In genomic region chr1:156781971-156782850, GRCm38 (mm10) we compare ENCODE assay signal across 9 mouse cellular contexts. TPM values are rescaled to one million over a fixed set of nuclear protein-coding genes. Genes with fewer than 3 reads are reported as not detected.
DNase-seq lines count a peak whose midpoint lies in the region; ATAC-seq lines count a peak whose summit lies in the region.
"Had no signal": no experiment of that assay in that cellular context is flagged by ENCODE, and none has a peak within 500 bp of the region (broad histone marks: within the 10 kb centered on the region; RNA-seq: fewer than 3 reads in every experiment).

No protein-coding gene starts in this region.

- ATAC-seq in heart, embryonic 14.5 days (ENCODE audit: insufficient number of reproducible peaks, insufficient read depth, low FRiP score, low read depth): no peak
- no peak for ATAC-seq in heart, embryonic 12.5 days (ENCODE audit: insufficient number of reproducible peaks, low FRiP score)
- no peak for ATAC-seq in heart, embryonic 16.5 days (replicated peaks; ENCODE audit: extremely low read depth, insufficient read depth, low FRiP score)
- peak; percentile 17; the same call in 1 of the 2 replicates for ATAC-seq in midbrain, embryonic 15.5 days (replicated peaks)
- ATAC-seq in activated CD4-positive, CD25-positive, alpha-beta regulatory T cell, adult 4 months: no peak

- no peaks in the 10 kb centered on the region for H3K36me3 ChIP-seq in heart, embryonic 14.5 days (ENCODE audit: control insufficient read depth, insufficient read depth, low read length)
- H3K36me3 ChIP-seq in heart, embryonic 12.5 days: no peaks in the 10 kb centered on the region
- H3K36me3 ChIP-seq in heart, embryonic 16.5 days (ENCODE audit: control insufficient read depth, insufficient read depth): no peaks in the 10 kb centered on the region
- no peaks in the 10 kb centered on the region for H3K36me3 ChIP-seq in midbrain, embryonic 15.5 days (replicated peaks)

- DNase-seq in embryo, embryonic 10.5 days (ENCODE audit: low spot score): peak; percentile 80
- no peak for DNase-seq in c-Kit-positive CD71-positive TER-119-positive erythroid progenitor cells, embryonic 14.5 days (ENCODE audit: low spot score)
- DNase-seq in cerebellum, adult 11-12 months: no peak
- DNase-seq: thymus, adult 18-20 months had no signal

- H3K4me1 ChIP-seq in heart, embryonic 14.5 days (ENCODE audit: control insufficient read depth in 2 of 2, insufficient read depth in 2 of 2, low read length in 2 of 2): peaks cover 33 to 39% of the 10 kb centered on the region in 2 experiments
- H3K4me1 ChIP-seq in heart, embryonic 12.5 days (replicated peaks): peaks cover 32% of the 10 kb centered on the region
- H3K4me1 ChIP-seq in heart, embryonic 16.5 days (ENCODE audit: control insufficient read depth, insufficient read depth, low read length): peaks cover 30% of the 10 kb centered on the region
- peaks cover 36% of the 10 kb centered on the region for H3K4me1 ChIP-seq in midbrain, embryonic 15.5 days

- H3K27ac ChIP-seq in heart, embryonic 14.5 days (replicated peaks in 1 of 2; ENCODE audit: control insufficient read depth in 1 of 2, insufficient read depth in 1 of 2, low read depth in 2 of 2, low read length in 2 of 2): peak overlapping the region; percentile 94 to 96; a peak in 3 of 4 replicates
- H3K27ac ChIP-seq in heart, embryonic 12.5 days (ENCODE audit: poor library complexity, severe bottlenecking): no peak overlapping the region
- peak overlapping the region; percentile 91 for H3K27ac ChIP-seq in heart, embryonic 16.5 days (ENCODE audit: low read length)
- peak overlapping the region; percentile 22; the same call in 1 of the 2 replicates for H3K27ac ChIP-seq in midbrain, embryonic 15.5 days

- H3K27me3 ChIP-seq in heart, embryonic 14.5 days (ENCODE audit: control insufficient read depth, insufficient read depth, low read length): no peaks in the 10 kb centered on the region
- no peaks in the 10 kb centered on the region for H3K27me3 ChIP-seq in heart, embryonic 12.5 days (replicated peaks)
- no peaks in the 10 kb centered on the region for H3K27me3 ChIP-seq in heart, embryonic 16.5 days (ENCODE audit: control insufficient read depth, insufficient read depth, low read length)
- H3K27me3 ChIP-seq in midbrain, embryonic 15.5 days (replicated peaks): no peaks in the 10 kb centered on the region

- no peak overlapping the region for H3K4me3 ChIP-seq in heart, embryonic 14.5 days (ENCODE audit: control insufficient read depth in 1 of 2, insufficient read depth in 1 of 2, low read depth in 1 of 2, low read length in 2 of 2)
- H3K4me3 ChIP-seq in heart, embryonic 12.5 days: no peak overlapping the region
- no peak overlapping the region for H3K4me3 ChIP-seq in heart, embryonic 16.5 days (ENCODE audit: low read length)
- no peak overlapping the region for H3K4me3 ChIP-seq in midbrain, embryonic 15.5 days

- WGBS in heart, embryonic 14.5 days: 45% methylated on average over 14 of the region's 14 CpGs
- WGBS in heart, embryonic 12.5 days: 42% methylated on average over 14 of the region's 14 CpGs
- WGBS in heart, embryonic 16.5 days: 46% methylated on average over 14 of the region's 14 CpGs
- WGBS in midbrain, embryonic 15.5 days: 27% methylated on average over 14 of the region's 14 CpGs

- no peak overlapping the region for H3K4me2 ChIP-seq in heart, embryonic 14.5 days (ENCODE audit: low read length)
- no peak overlapping the region for H3K4me2 ChIP-seq in heart, embryonic 12.5 days
- no peak overlapping the region for H3K4me2 ChIP-seq in heart, embryonic 16.5 days (ENCODE audit: low read depth, low read length)
- H3K4me2 ChIP-seq in midbrain, embryonic 15.5 days: no peak overlapping the region

- H3K9ac ChIP-seq in heart, embryonic 14.5 days (ENCODE audit: low read length): peak overlapping the region; percentile 28; the same call in 1 of the 2 replicates
- H3K9ac ChIP-seq in heart, embryonic 12.5 days: no peak overlapping the region
- H3K9ac ChIP-seq in heart, embryonic 16.5 days (ENCODE audit: low read length): 0 out of 2 replicates have a peak overlapping the region, but pooled peaks have one; percentile 12
- no peak overlapping the region for H3K9ac ChIP-seq in midbrain, embryonic 15.5 days

- H3K9me3 ChIP-seq in heart, embryonic 14.5 days (ENCODE audit: control insufficient read depth, low read length): no peaks in the 10 kb centered on the region
- H3K9me3 ChIP-seq in heart, embryonic 12.5 days (replicated peaks): no peaks in the 10 kb centered on the region
- H3K9me3 ChIP-seq in heart, embryonic 16.5 days (replicated peaks; ENCODE audit: control insufficient read depth, low read length): no peaks in the 10 kb centered on the region
- no peaks in the 10 kb centered on the region for H3K9me3 ChIP-seq in midbrain, embryonic 15.5 days

RNA-seq across cellular contexts. Expression of gene Angptl1, which starts 56.2 kb away (rescaled TPM):
- 2.9 and 4.2 TPM in 2 replicates for polyA plus RNA-seq in heart, embryonic 14.5 days (2014; fragmentation: Nextera tagmentation; extraction: Ambion mirVana)
- 1.4 and 2.1 TPM in 2 replicates for polyA plus RNA-seq in heart, embryonic 12.5 days (2016; fragmentation: Nextera tagmentation; extraction: Ambion mirVana)
- polyA plus RNA-seq in heart, embryonic 16.5 days (2015; fragmentation: Nextera tagmentation; extraction: Ambion mirVana): 3.0 and 3.8 TPM in 2 replicates
- 0.64 and 1.1 TPM in 2 replicates for polyA plus RNA-seq in midbrain, embryonic 15.5 days (2015; fragmentation: Nextera tagmentation; extraction: Ambion mirVana)
- polyA plus RNA-seq in activated CD4-positive, CD25-positive, alpha-beta regulatory T cell, adult 4 months (2017; shearing (Covaris generic)): under 1 TPM; 0.74 to 0.83 TPM

Comparison
In these comparisons a context has a peak if more than half of its experiments do, and no peak if none do; other contexts are left out.
1. H3K9ac ChIP-seq: peak in heart, embryonic 14.5 days (single experiment) and heart, embryonic 16.5 days (single experiment); none in heart, embryonic 12.5 days (single experiment) and midbrain, embryonic 15.5 days (single experiment).